Mouse (Mus musculus): ENCODE data around the gene Cttn.

- TF ChIP-seq CTCF (IDR thresholded peaks at IDR 0.05; ENCODE audit: extremely low read depth, insufficient read depth, insufficient read length, insufficient replicate concordance) (no peak), POLR2A (IDR thresholded peaks at IDR 0.05; ENCODE audit: low read depth, low read length) (no peak)
These were observed 56.2 kb downstream of the Cttn start for GRCm38 (mm10) chr7:144414632-144415031.
